Mouse (Mus musculus): ENCODE measurements around the gene Sf3a1.

Gene Sf3a1

DNA sequence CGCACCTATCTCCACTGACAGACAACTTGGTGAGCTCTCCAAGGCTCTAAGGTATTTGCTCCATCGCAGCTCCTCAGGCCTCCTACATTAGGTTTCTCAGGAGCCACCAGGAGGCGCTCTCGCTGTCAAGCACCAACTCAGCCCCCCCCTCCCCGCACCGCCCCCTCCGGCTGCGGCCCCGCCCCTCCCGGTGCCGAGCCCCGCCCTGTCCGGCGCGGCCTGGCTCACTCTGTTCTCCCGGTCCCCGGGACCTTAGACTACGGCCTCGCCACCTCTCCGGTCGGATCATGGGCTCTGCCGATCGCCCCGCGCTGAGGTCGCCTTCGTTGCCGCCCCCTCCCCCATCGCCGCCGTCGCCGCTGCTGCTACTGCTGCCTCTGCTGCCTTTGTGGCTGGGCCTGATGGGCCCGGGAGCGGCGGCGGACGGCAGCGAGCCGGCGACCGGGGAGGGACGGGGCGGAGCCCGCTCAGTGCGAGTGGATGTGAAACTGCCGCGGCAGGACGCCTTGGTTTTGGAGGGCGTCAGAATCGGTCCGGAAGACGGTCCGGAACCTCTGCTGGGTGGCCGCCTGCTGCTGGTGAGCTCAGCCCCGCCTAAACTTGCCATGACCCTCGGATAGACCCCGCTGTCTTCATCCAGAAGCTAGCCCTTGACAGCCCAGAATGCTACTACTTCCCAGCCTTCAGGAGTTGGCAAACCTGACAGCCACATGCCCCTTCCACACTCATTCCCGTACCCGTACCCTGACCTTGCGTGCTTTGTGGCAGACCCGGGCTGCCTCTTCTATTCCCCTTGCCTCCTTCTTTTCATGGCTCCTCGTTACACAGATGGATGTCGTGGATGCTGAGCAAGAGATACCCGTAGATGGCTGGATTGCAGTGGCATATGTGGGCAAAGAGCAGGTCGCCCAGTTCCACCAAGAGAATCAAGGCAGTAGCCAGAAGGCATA is 24.9 kb upstream of the Sf3a1 start, which contains the start of gene Rnf215:
TSS of gene Rnf215 (plus strand) at position 217 of the 950 bp plus-strand sequence.
- DNase-seq (ENCODE audit: low read depth, low spot score): peak; percentile 88

DNA sequence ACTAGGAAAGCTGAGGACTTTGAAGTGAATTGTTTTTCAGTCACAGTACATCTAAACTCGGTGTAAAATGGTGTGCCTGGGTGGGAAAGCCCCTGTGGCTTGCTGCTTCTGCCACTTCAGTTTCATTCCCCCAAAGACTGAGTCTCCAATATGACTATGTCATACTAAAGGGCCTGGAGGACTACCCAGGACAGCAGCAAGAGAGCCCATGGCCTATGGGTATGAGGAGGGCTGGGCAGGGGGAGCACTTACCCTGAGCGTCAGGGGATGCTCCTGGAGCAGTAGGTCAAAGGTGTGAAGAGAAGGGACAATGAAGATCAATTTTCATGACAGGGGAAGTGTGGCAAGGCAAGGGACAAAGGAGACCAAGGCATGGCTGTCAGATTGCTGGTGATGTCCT is 21.2 kb upstream of the Sf3a1 start:
- no peak for DNase-seq (ENCODE audit: low read depth, low spot score)

DNA sequence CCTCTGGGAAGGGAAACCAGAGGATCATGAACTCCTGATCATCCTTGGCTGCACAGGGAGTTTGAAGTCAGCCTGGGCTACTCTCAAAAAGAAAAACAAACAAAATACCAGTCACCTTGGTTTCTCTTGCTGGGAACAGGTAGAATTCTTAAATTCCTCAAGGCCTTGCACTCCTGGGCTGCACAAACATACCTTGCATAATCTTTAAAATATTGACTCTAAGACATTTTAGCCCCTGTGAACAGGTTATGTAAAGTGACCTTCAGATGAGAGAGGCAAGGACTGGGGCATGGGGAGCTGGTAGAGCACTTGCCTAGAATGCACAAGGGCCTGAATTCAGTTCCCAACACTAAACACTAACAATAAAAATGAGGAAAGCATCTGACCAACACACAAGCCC is 18.6 kb upstream of the Sf3a1 start:
- DNase-seq (ENCODE audit: low read depth, low spot score): no peak

- DNase-seq (ENCODE audit: low read depth, low spot score): no peak
Observed at GRCm38 (mm10) chr11:4142352-4142751, 17.8 kb upstream of the Sf3a1 start.

GRCm38 (mm10) chr11:4143281-4144062 is 16.7 kb upstream of the Sf3a1 start:
- DNase-seq (ENCODE audit: low read depth, low spot score): no peak

GRCm38 (mm10) chr11:4146381-4146780 is 13.8 kb upstream of the Sf3a1 start:
- no peak for DNase-seq (ENCODE audit: low read depth, low spot score)

DNA sequence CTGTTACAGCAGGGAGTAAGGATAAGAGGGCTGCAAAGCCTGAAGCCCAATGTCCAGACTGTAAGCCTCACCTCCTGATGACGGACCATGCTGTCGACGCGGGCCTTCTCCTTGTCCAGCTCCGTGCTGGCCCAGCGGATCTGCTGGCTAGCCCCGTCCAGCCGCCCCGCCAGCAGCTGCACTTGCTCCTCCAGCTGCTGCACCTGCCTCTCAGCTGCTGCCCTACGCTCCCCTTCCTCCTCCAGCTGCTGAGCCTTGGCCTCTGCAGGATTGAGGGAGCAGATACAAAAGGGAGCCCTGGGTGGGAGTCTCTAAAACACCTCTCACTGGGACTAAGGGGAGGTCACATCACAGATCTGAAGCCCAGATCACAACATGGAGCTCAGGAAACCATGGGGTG is 13.1 kb upstream of the Sf3a1 start:
- no peak for DNase-seq (ENCODE audit: low read depth, low spot score)

GRCm38 (mm10) chr11:4148120-4148519 is 12.0 kb upstream of the Sf3a1 start:
- DNase-seq (ENCODE audit: low read depth, low spot score): no peak

DNA sequence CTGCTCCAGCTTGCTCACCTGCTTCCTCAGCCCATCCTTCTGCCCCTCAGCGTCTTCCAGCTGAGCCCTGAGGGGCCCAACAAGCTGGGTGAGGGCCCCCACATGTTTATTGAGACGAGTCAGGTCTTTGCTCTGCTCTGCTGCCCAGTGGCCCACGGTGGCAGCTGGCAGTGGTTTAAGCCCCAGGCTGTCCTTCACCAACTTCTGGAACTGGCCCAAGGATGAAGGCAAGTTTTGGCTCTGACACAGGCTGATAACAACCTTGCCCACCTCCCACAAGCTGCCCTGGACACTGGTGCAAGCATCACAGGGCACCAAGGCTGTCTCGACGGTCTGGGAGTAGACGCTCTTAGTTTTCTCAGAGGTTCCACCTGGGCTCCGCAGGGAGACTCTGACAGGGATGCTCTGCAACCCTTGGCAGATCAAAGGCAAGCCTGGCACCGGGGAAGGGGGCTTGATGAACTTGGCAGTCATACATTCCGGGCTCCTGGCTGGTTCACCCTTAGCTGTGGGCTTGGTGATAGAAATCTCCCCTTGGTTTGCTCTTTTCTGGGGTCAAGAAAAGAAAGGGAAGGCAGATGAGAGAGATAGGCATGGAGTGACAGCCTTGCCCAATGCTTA is 11.5 kb upstream of the Sf3a1 start:
- DNase-seq (ENCODE audit: low read depth, low spot score): no peak

DNA sequence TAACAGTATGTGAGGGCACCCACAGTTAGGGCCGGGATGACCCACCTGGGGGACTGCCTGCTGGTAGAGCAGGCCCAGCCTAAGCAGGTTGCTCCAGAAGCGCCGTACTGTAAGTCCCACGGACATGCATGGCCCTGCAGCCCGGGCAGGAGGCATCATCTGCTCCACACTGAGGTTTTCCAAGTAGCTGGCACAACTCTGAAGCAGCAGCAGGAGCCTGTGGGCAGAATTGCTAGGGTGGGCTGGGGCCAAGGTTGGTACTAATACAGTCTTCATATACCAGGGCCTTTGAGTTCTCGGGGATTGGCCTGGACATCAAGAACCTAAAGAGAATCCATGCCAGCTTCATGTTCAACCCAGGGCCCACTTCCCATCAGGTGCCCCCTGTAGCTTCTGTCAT is 10.3 kb upstream of the Sf3a1 start:
- no peak for DNase-seq (ENCODE audit: low read depth, low spot score)

DNA sequence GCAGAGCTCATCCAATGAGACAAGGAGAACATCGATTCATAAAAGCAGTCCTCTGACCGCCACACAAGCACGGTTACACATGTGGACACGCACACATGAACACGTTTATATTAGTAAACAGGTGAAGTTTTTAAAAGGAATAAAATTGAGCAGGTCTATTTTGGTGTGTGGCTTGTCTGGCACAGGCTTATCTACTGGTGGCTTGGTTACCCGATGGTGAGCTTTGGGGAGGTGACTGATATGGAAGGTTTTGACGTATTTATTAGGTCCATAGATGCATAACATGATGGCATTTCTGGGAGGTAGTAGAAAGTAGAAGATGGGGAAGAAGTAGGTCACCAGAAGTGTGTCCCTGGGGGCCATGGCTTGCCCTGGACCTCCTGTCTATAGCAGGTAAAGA is 6.5 kb upstream of the Sf3a1 start:
- DNase-seq (ENCODE audit: low read depth, low spot score): no peak

GRCm38 (mm10) chr11:4155641-4156040 is 4.5 kb upstream of the Sf3a1 start:
- DNase-seq (ENCODE audit: low read depth, low spot score): no peak

DNA sequence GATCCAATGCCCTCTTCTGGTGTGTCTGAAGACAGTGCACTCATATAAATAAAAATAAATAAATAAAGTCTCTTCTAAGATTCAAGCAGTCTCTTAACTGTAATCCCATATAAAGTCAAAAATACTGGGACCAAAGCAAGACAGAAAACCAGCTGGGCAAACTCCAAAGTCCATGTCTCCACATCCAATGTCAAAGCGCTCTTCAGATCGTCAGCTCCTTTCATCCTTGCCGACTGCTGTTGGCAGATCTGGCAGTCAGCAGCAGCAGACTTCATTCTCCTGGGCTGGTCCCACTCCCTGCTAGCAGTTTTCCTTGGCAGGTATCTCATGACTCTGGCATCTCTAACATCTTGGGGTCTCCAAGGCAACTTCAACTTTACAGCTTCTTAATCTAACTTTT is 1.5 kb upstream of the Sf3a1 start:
- DNase-seq (ENCODE audit: low read depth, low spot score): no peak

DNA sequence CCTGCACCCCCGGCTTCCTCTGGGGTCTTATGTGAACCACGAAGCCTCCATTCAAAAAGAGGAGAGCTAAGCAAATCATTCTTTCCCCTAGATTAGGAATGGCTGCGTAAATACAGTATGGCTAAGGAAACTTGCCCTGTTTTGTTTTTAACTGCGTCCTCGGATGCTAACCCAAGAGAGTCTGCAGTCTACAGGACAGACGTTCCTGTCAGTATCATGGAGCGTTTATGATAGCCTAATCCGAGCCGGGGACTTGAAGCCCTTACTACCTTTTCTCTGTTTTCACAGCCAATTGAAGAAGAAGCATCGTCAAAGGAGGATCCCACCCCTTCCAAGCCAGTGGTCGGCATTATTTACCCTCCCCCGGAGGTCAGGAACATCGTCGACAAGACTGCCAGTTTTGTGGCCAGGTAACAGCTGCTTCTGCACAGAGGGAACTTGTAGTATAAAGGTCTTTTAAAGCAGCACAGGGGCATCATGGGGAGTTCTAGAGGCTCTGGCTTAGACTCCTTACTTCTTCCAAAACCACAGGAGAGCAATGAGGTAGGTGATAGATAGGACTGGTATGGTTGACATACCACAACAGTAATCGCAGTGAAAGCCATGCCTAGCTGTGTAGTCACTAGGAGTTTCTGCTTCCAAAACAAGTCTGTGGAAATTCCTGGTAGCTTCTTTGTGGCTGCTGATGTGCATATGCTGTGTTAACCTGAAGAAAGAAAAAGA is 769 bp downstream of the Sf3a1 start:
- DNase-seq (ENCODE audit: low read depth, low spot score): no peak

GRCm38 (mm10) chr11:4164701-4165100 is 4.6 kb downstream of the Sf3a1 start:
- no peak for DNase-seq (ENCODE audit: low read depth, low spot score)

- DNase-seq (ENCODE audit: low read depth, low spot score): no peak
Observed at GRCm38 (mm10) chr11:4166467-4167090, 6.4 kb downstream of the Sf3a1 start.

DNA sequence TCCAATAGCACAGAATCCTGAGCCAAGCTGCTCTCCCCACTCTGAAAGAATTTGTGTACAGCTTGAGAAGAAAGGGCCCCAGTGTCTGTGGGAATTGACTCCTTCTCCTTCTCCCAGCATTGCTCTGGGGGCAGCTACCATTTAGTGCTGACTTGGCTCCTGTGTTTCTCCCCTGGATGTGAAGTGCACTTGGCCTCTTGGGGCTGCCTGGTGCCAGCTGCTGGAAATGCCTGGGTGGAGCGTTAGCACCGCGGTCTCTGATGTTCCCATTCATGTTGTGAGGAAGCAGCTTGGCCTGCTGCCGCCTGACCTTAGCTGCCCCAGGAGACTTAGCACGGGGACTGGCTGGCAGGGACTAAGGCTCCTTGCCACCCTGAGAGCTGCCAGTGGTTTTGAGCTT is 14.4 kb downstream of the Sf3a1 start:
- no peak for DNase-seq (ENCODE audit: low read depth, low spot score)

DNA sequence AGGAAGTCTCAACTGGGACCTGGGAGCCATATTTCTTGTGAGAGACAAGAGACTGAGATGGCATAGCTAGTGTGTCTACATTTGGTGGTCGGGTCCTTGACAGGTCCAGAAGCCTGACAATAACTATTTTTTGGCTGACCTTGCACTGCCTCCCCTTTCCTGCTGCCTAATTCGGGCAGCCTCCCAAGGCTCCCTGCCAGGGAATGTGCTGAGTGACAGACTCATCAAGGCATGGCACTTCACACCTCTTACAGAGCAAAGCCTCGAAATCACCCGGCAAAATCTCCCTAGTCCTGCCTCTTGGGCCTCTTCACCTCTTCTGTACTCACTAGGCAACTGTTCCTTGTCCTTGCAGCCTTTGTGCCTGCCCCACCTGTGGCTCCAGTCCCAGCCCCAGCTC is 17.6 kb downstream of the Sf3a1 start:
- no peak for DNase-seq (ENCODE audit: low read depth, low spot score)

- no peak for DNase-seq (ENCODE audit: low read depth, low spot score)
Observed at GRCm38 (mm10) chr11:4182061-4182460, 21.9 kb downstream of the Sf3a1 start.

- DNase-seq (ENCODE audit: low read depth, low spot score): no peak
Observed at GRCm38 (mm10) chr11:4183511-4183910, 23.4 kb downstream of the Sf3a1 start.

All from CD4-positive helper T cell, adult 2 months (primary cell).